Mouse (Mus musculus): ENCODE results near the gene Dmwd. TPM values are rescaled to one million over a fixed set of nuclear protein-coding genes. Genes with fewer than 3 reads are reported as not detected.
A peak's percentile ranks its signal among the peaks of the same experiment; 100 is the strongest.

Dmwd gene
- polyA plus RNA-seq (2011; ENCODE audit: insufficient read depth, insufficient read length, low replicate concordance, missing spikeins) = 21.4 and 27.7 TPM in 2 replicates

DNA sequence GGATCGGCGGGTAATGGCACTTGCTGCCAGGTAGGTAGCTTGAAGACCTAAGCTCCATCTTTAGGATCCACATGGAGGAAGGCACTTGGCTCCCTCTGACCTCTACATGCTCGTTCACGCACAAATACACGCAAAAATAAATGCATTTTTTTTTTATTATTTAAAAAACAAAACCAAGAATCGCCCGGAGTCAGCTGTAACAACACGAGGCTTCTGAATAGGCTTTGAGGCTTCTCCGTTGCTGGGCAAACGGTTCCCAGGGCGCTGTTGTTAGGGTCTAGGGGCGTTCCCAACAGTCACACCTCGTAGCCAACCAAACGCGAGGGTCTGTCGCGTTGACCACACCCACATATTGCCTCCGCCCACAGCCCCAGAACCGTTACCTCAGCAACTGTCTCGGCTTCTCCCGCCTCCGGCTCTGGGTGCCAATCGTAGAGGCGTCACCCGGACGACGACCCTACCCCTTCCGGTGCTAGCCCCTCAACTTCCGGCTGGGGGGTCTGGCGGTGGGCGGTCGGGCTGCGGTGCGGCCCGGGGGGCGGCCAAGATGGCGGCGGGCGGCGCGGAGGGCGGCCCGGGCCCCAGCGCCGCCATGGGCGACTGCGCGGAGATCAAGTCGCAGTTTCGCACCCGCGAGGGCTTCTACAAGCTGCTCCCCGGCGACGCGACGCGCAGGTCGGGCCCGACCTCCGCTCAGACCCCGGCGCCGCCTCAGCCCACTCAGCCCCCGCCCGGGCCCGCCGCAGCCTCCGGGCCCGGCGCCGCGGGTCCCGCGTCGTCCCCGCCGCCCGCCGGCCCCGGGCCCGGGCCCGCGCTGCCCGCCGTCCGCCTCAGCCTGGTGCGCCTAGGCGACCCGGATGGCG lies at the start of gene Dmwd:
TSS of gene Dmwd (plus strand) at position 505 of the 863 bp plus-strand sequence.
- 1% methylated on average over 91 of the region's 91 CpGs for WGBS
- peak within 1 kb of the TSS; percentile 64 for H3K4me3 ChIP-seq (replicated peaks; ENCODE audit: control insufficient read depth, low read depth, low read length)
- no peak; the same call in 1 of the 2 replicates for TF ChIP-seq POLR2A (IDR thresholded peaks at IDR 0.05; ENCODE audit: borderline replicate concordance, control insufficient read depth, low read depth, low read length)
- no peak for TF ChIP-seq CTCF (IDR thresholded peaks at IDR 0.05; ENCODE audit: control insufficient read depth, insufficient read depth, low read length)
- peaks cover 10% of the 10 kb centered on the region for H3K4me1 ChIP-seq (ENCODE audit: control insufficient read depth, insufficient read depth, low read length)
- H3K27ac ChIP-seq (ENCODE audit: control insufficient read depth, insufficient read depth, low read depth, low read length, poor library complexity) = peak within 1 kb of the TSS; percentile 40; the same call in 1 of the 2 replicates

- H3K4me1 ChIP-seq (ENCODE audit: control insufficient read depth, insufficient read depth, low read length) = peaks cover 3% of the 10 kb centered on the region
- TF ChIP-seq POLR2A (IDR thresholded peaks at IDR 0.05; ENCODE audit: borderline replicate concordance, control insufficient read depth, low read depth, low read length) (no peak), CTCF (IDR thresholded peaks at IDR 0.05; ENCODE audit: control insufficient read depth, insufficient read depth, low read length) (no peak)
- no peak overlapping the region for H3K4me3 ChIP-seq (replicated peaks; ENCODE audit: control insufficient read depth, low read depth, low read length)
- no peak overlapping the region for H3K27ac ChIP-seq (ENCODE audit: control insufficient read depth, insufficient read depth, low read depth, low read length, poor library complexity)
These were observed 48.0 kb upstream of the Dmwd start for GRCm38 (mm10) chr7:19028067-19028466.

GRCm38 (mm10) chr7:19029084-19029653 lies 46.9 kb upstream of the Dmwd start:
- WGBS = 63% methylated on average over 6 of the region's 6 CpGs
- TF ChIP-seq POLR2A (IDR thresholded peaks at IDR 0.05; ENCODE audit: borderline replicate concordance, control insufficient read depth, low read depth, low read length) (no peak), CTCF (IDR thresholded peaks at IDR 0.05; ENCODE audit: control insufficient read depth, insufficient read depth, low read length) (peak; percentile 81)
- H3K4me1 ChIP-seq (ENCODE audit: control insufficient read depth, insufficient read depth, low read length) = peaks cover 3% of the 10 kb centered on the region
- no peak overlapping the region for H3K4me3 ChIP-seq (replicated peaks; ENCODE audit: control insufficient read depth, low read depth, low read length)
- no peak overlapping the region for H3K27ac ChIP-seq (ENCODE audit: control insufficient read depth, insufficient read depth, low read depth, low read length, poor library complexity)

- WGBS = 88% methylated on average over 4 of the region's 4 CpGs
- Histone ChIP-seq H3K4me1 (ENCODE audit: control insufficient read depth, insufficient read depth, low read length) (no peaks in the 10 kb centered on the region), H3K27ac (ENCODE audit: control insufficient read depth, insufficient read depth, low read depth, low read length, poor library complexity) (no peak overlapping the region), H3K4me3 (replicated peaks; ENCODE audit: control insufficient read depth, low read depth, low read length) (no peak overlapping the region)
- TF ChIP-seq CTCF (IDR thresholded peaks at IDR 0.05; ENCODE audit: control insufficient read depth, insufficient read depth, low read length) (no peak), POLR2A (IDR thresholded peaks at IDR 0.05; ENCODE audit: borderline replicate concordance, control insufficient read depth, low read depth, low read length) (no peak)
These were observed 44.4 kb upstream of the Dmwd start for GRCm38 (mm10) chr7:19031641-19032040.

GRCm38 (mm10) chr7:19044616-19045015 lies 31.4 kb upstream of the Dmwd start:
- no peak for TF ChIP-seq CTCF (IDR thresholded peaks at IDR 0.05; ENCODE audit: control insufficient read depth, insufficient read depth, low read length)
- no peak for TF ChIP-seq POLR2A (IDR thresholded peaks at IDR 0.05; ENCODE audit: borderline replicate concordance, control insufficient read depth, low read depth, low read length)
- Histone ChIP-seq H3K4me3 (replicated peaks; ENCODE audit: control insufficient read depth, low read depth, low read length) (no peak overlapping the region), H3K27ac (ENCODE audit: control insufficient read depth, insufficient read depth, low read depth, low read length, poor library complexity) (no peak overlapping the region), H3K4me1 (ENCODE audit: control insufficient read depth, insufficient read depth, low read length) (no peaks in the 10 kb centered on the region)
- WGBS = 94% methylated on average over 6 of the region's 6 CpGs

DNA sequence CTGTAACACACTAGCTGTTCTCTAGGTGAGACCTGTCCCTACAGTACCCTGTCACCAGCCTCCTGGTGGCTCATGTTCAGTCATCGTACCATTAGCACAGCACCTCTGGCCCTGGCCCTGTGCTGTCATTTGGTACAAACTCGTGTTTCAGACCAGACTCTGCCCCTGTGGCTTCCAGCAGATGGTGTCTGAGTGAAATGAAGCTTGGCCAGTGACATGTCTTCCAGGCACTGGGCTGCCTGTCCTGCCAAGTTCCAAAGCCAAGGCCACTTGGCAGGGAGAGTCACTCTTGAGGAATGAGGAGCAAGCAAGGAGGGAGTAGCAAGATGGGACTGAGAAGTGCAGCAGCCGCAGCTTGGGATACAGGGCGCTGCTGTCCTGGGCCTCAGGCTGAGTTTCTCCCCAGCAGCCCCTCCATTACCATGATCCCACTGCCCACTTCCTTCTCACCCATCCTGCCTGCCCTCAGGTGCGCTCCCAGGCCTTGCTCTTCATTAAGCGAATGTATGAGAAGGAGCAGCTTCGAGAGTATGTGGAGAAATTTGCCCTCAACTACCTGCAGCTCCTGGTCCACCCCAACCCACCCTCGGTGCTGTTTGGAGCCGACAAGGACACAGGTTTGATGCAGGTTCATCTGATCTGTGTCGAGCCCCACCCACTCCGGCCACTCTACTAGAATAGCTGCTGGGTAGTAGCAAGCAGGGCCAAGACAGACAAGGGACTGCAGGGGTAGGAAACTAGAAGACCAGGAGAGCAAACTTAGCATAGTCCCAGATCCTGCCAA lies 29.5 kb upstream of the Dmwd start:
- Histone ChIP-seq H3K27ac (ENCODE audit: control insufficient read depth, insufficient read depth, low read depth, low read length, poor library complexity) (no peak overlapping the region), H3K4me3 (replicated peaks; ENCODE audit: control insufficient read depth, low read depth, low read length) (no peak overlapping the region), H3K4me1 (ENCODE audit: control insufficient read depth, insufficient read depth, low read length) (no peaks in the 10 kb centered on the region)
- 91% methylated on average over 11 of the region's 11 CpGs for WGBS
- TF ChIP-seq CTCF (IDR thresholded peaks at IDR 0.05; ENCODE audit: control insufficient read depth, insufficient read depth, low read length) = no peak
- no peak for TF ChIP-seq POLR2A (IDR thresholded peaks at IDR 0.05; ENCODE audit: borderline replicate concordance, control insufficient read depth, low read depth, low read length)

DNA sequence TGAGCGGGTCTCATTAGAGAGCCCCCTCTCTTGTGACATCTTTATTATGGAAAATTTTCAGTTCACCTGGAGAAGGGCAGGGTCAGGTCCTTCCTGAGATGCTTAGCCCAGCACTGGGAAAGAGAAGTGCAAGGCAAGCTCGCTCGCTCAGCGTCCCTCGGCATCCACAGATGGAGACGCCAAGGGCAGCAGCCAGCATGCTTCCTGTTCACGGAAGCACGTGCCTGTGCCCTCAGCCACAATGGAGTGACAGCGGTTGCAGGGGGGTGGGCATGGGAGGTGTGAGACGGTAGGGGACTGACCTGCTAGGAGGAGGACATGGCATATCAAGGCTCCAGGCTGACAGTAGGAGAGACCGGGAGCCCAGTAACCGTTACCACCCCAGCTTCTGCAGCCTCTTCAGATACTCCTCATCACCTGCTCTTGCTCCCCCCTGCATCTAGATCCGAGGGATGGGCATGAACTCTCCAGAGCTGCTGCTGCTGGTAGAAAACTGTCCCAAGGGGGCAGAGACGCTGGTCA lies 28.0 kb upstream of the Dmwd start:
- Histone ChIP-seq H3K4me1 (ENCODE audit: control insufficient read depth, insufficient read depth, low read length) (no peaks in the 10 kb centered on the region), H3K27ac (ENCODE audit: control insufficient read depth, insufficient read depth, low read depth, low read length, poor library complexity) (no peak overlapping the region), H3K4me3 (replicated peaks; ENCODE audit: control insufficient read depth, low read depth, low read length) (no peak overlapping the region)
- WGBS = 73% methylated on average over 14 of the region's 14 CpGs
- TF ChIP-seq CTCF (IDR thresholded peaks at IDR 0.05; ENCODE audit: control insufficient read depth, insufficient read depth, low read length) (no peak), POLR2A (IDR thresholded peaks at IDR 0.05; ENCODE audit: borderline replicate concordance, control insufficient read depth, low read depth, low read length) (no peak)
